Mouse (Mus musculus): ENCODE measurements at regions not wholly inside any gene's neighbourhood (a gene's known extent, or its start where the extent isn't known, plus 50 kb on each side); places are given as distances from the start of the nearest gene placed in this dataset.

GRCm38 (mm10) chr12:25387791-25388280 lies 290.9 kb upstream of the Id2 start:
- no peak for TF ChIP-seq POLR2A (IDR thresholded peaks at IDR 0.05; ENCODE audit: borderline replicate concordance, extremely low read depth, insufficient read depth, insufficient read length, poor library complexity, severe bottlenecking)
- TF ChIP-seq CTCF (IDR thresholded peaks at IDR 0.05; ENCODE audit: borderline replicate concordance, extremely low read depth, insufficient read depth, insufficient read length) = no peak
